Mouse (Mus musculus) brain, embryonic 14.5 days (tissue): ENCODE measurements at regions not wholly inside any gene's neighbourhood (a gene's known extent, or its start where the extent isn't known, plus 50 kb on each side); places are given as distances from the start of the nearest gene placed in this dataset.

ENCODE experiments used
- CTCF ChIP-seq: fragments of 200-500 bp; IDR thresholded peaks from 2 replicates; pipeline ENCODE4 v1.5.1; 2012; ENCODE audit warnings: inconsistent platforms, mild to moderate bottlenecking, moderate library complexity, borderline replicate concordance; ENCODE audit not compliant: insufficient read depth, insufficient read length; ENCODE audit errors: extremely low read depth
- POLR2A ChIP-seq: fragments of 200-500 bp; IDR thresholded peaks from 2 replicates; pipeline ENCODE4 v1.6.1; 2012; ENCODE audit warnings: mild to moderate bottlenecking, inconsistent platforms, borderline replicate concordance; ENCODE audit not compliant: poor library complexity, insufficient read depth, insufficient read length, severe bottlenecking; ENCODE audit errors: extremely low read depth

DNA sequence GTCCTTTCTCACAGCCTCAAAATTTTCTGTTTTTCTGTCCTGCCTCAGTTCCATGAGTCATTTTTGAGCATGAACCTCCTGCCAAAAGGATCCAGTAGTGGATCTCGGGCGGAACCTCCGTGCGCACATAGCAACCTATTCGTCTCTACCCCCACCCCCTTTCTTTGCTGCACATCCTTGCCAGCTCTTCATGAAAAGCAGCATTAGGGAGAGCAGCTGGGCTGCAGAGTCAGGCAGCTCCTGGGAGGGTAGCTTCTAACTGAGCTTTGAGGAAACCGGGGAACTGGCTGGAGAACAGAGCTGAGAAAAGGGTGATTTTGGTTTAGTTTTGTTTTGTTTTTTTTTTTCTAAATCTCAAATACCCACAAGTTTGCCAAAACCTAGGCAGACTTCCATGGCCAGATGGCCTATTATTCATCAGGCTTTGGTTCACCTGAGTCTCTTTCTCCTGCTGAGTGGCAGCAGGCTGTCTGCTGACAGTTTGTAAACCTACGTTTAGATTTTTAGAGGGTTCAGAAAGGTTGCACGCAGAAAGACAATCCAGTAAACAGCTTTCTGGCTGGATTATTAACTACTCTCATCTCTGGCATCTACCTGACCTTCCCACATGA is 74.5 kb upstream of the Tmem164 start:
- TF ChIP-seq CTCF, result no peak
- TF ChIP-seq POLR2A, result no peak
